Mouse (Mus musculus) heart, adult 2 months (tissue): ENCODE results near the gene Btbd10. TPM values are rescaled to one million over a fixed set of nuclear protein-coding genes. Genes with fewer than 3 reads are reported as not detected.

Experiments
- DNase-seq, 2 experiments: peaks; one replicate each; pipeline ENCODE4 v3.0.0; 2021
- H3K27ac ChIP-seq: fragments of 200-600 bp; 2 replicates; pipeline ENCODE4 v1.8.1; 2022
- H3K27me3 ChIP-seq: fragments of 200-500 bp; 2 replicates; pipeline ENCODE4 v1.6.1; 2012; ENCODE audit warnings: mild to moderate bottlenecking, low read length, inconsistent platforms, mixed read lengths; ENCODE audit not compliant: control insufficient read depth, insufficient read depth
- H3K36me3 ChIP-seq: fragments of 200-500 bp; 2 replicates; pipeline ENCODE4 v1.6.1; 2012; ENCODE audit warnings: low read length, inconsistent platforms; ENCODE audit not compliant: control insufficient read depth, insufficient read depth
- H3K4me1 ChIP-seq: fragments of 200-500 bp; 2 replicates; pipeline ENCODE4 v1.6.1; 2011; ENCODE audit warnings: low read length; ENCODE audit not compliant: control insufficient read depth, insufficient read depth
- H3K4me3 ChIP-seq: fragments of 200-600 bp; 2 replicates; pipeline ENCODE4 v1.8.1; 2022
- H3K79me2 ChIP-seq: fragments of 200-500 bp; replicated peaks from 2 replicates; pipeline ENCODE4 v1.6.1; 2012; ENCODE audit warnings: mild to moderate bottlenecking, inconsistent platforms, low read length, moderate library complexity, mixed read lengths; ENCODE audit not compliant: control insufficient read depth, insufficient read depth
- H3K9ac ChIP-seq: fragments of 200-500 bp; 2 replicates; pipeline ENCODE4 v1.6.1; 2012; ENCODE audit warnings: low read depth, mild to moderate bottlenecking, control low read depth, inconsistent platforms, low read length, mixed read lengths
- CTCF ChIP-seq: fragments of 200-600 bp; IDR thresholded peaks from 2 replicates; pipeline ENCODE4 v1.8.1; 2022; ENCODE audit warnings: antibody characterized with exemption, mild to moderate bottlenecking, moderate library complexity
- EP300 ChIP-seq: fragments of 200-500 bp; IDR thresholded peaks from 2 replicates; pipeline ENCODE4 v1.6.1; 2011; ENCODE audit warnings: low read depth, low read length, control low read depth; ENCODE audit not compliant: insufficient read depth
- POLR2A ChIP-seq: fragments of 200-500 bp; IDR thresholded peaks from 2 replicates; pipeline ENCODE4 v1.6.1; 2011; ENCODE audit warnings: mild to moderate bottlenecking, low read depth, low read length, control low read depth; ENCODE audit not compliant: insufficient read depth
- WGBS: fragments of 180-500 bp; shearing (Covaris S2); methylation state at CpG from one replicate; pipeline ENCODE4 v1.1.7; 2018; 5-methylcytosine and 5-hydroxymethylcytosine counted together
- intact Hi-C: fragments of 180-260 bp; cut with DNase I; formaldehyde crosslinking; loops from one replicate; pipeline ENCODE4 v1.15.1; 2025
- long read RNA-seq: library from polyadenylated mRNA; stranded (forward); transcript quantifications from one replicate; pipeline ENCODE4 v2.0.0, GENCODE M21; 2021
- polyA plus RNA-seq: library from polyadenylated mRNA; depleted of rRNA; stranded (reverse); fragments of >200 nt; gene quantifications from 2 replicates; pipeline ENCODE4 v1.2.3, GENCODE M21; 2012; rRNA removed
- total RNA-seq, 2 experiments: library from RNA; stranded (reverse); gene quantifications; 2 replicates each; pipeline ENCODE4 v1.2.3; 2021

The Btbd10 gene
- total RNA-seq (10 to 100 TPM in 1 of 2 experiments, 1 to 10 TPM in 1; 7.9 to 10.1 TPM), polyA plus RNA-seq (6.7 and 9.7 TPM in 2 replicates)
- long read RNA-seq, transcript Btbd10-203 (9 exons, 2,394 nt) = major isoform, 11 of 23 reads
- long read RNA-seq, partial matches to known transcripts = 0 of 23 reads
- long read RNA-seq, other reads (novel, unspliced or antisense) = 8 of 23 reads

GRCm38 (mm10) chr7:113368746-113369619 is at the start of gene Btbd10:
TSS of gene Btbd10 (minus strand) at chr7:113369392.
- H3K79me2 ChIP-seq = no peaks in the 10 kb centered on the region; the same call in 1 of the 2 replicates
- H3K4me3 ChIP-seq = peak within 1 kb of the TSS; percentile 86
- peak within 1 kb of the TSS; percentile 88 for H3K9ac ChIP-seq
- under 1% methylated on average over 64 of the region's 64 CpGs for WGBS
- peaks cover 1% of the 10 kb centered on the region; the same call in 1 of the 2 replicates for H3K4me1 ChIP-seq
- TF ChIP-seq EP300 = no peak
- TF ChIP-seq CTCF = no peak
- TF ChIP-seq POLR2A = peak; percentile 89
- peak; percentile 98 to 99 for DNase-seq
- no peaks in the 10 kb centered on the region for H3K27me3 ChIP-seq
- H3K36me3 ChIP-seq = peaks cover 2% of the 10 kb centered on the region; the same call in 1 of the 2 replicates
- peak within 1 kb of the TSS; percentile 81 for H3K27ac ChIP-seq
- intact Hi-C loops = no loop called here

- TF ChIP-seq EP300 = no peak
- no peak for TF ChIP-seq CTCF
- TF ChIP-seq POLR2A = no peak
- Histone ChIP-seq H3K4me1 (peaks cover 4% of the 10 kb centered on the region; the same call in 1 of the 2 replicates), H3K27ac (no peak overlapping the region), H3K9ac (no peak overlapping the region), H3K79me2 (no peaks in the 10 kb centered on the region), H3K36me3 (no peaks in the 10 kb centered on the region), H3K27me3 (no peaks in the 10 kb centered on the region), H3K4me3 (no peak overlapping the region)
- 84% methylated on average over 1 of the region's 1 CpGs for WGBS
- intact Hi-C loops = no loop called here
- DNase-seq = no peak
Measured at GRCm38 (mm10) chr7:113416536-113416935, 47.3 kb upstream of the Btbd10 start.

GRCm38 (mm10) chr7:113415256-113415655 is 46.1 kb upstream of the Btbd10 start:
- Histone ChIP-seq H3K4me1 (peaks cover 4% of the 10 kb centered on the region; the same call in 1 of the 2 replicates), H3K36me3 (no peaks in the 10 kb centered on the region), H3K27ac (no peak overlapping the region), H3K79me2 (no peaks in the 10 kb centered on the region), H3K9ac (no peak overlapping the region), H3K4me3 (no peak overlapping the region), H3K27me3 (no peaks in the 10 kb centered on the region)
- 93% methylated on average over 3 of the region's 3 CpGs for WGBS
- TF ChIP-seq CTCF (no peak), POLR2A (no peak), EP300 (no peak)
- intact Hi-C loops = no loop called here
- DNase-seq = no peak

GRCm38 (mm10) chr7:113408712-113409111 is 39.5 kb upstream of the Btbd10 start:
- no peak overlapping the region for H3K9ac ChIP-seq
- DNase-seq = no peak
- H3K36me3 ChIP-seq = no peaks in the 10 kb centered on the region
- no peak overlapping the region for H3K27ac ChIP-seq
- no peaks in the 10 kb centered on the region for H3K4me1 ChIP-seq
- no peaks in the 10 kb centered on the region for H3K27me3 ChIP-seq
- intact Hi-C loops = no loop called here
- H3K79me2 ChIP-seq = no peaks in the 10 kb centered on the region
- no peak overlapping the region for H3K4me3 ChIP-seq
- TF ChIP-seq POLR2A = no peak
- TF ChIP-seq CTCF = no peak
- no peak for TF ChIP-seq EP300
- WGBS = 52% methylated on average over 5 of the region's 5 CpGs

GRCm38 (mm10) chr7:113398083-113398482 is 28.9 kb upstream of the Btbd10 start:
- no peaks in the 10 kb centered on the region; the same call in 1 of the 2 replicates for H3K27me3 ChIP-seq
- no peaks in the 10 kb centered on the region for H3K36me3 ChIP-seq
- H3K4me3 ChIP-seq = no peak overlapping the region
- H3K27ac ChIP-seq = no peak overlapping the region
- no peaks in the 10 kb centered on the region for H3K4me1 ChIP-seq
- intact Hi-C loops = no loop called here
- TF ChIP-seq EP300 (no peak), POLR2A (no peak), CTCF (no peak)
- no peak overlapping the region for H3K9ac ChIP-seq
- DNase-seq = no peak
- no peaks in the 10 kb centered on the region for H3K79me2 ChIP-seq

GRCm38 (mm10) chr7:113396661-113397060 is 27.5 kb upstream of the Btbd10 start:
- no peaks in the 10 kb centered on the region; the same call in 1 of the 2 replicates for H3K27me3 ChIP-seq
- H3K4me1 ChIP-seq = no peaks in the 10 kb centered on the region
- DNase-seq = no peak
- no peaks in the 10 kb centered on the region for H3K79me2 ChIP-seq
- H3K36me3 ChIP-seq = no peaks in the 10 kb centered on the region
- no peak overlapping the region for H3K9ac ChIP-seq
- H3K4me3 ChIP-seq = no peak overlapping the region
- TF ChIP-seq EP300 (no peak), CTCF (no peak), POLR2A (no peak)
- H3K27ac ChIP-seq = no peak overlapping the region
- intact Hi-C loops = no loop called here
- 82% methylated on average over 4 of the region's 4 CpGs for WGBS
